Mouse (Mus musculus): ENCODE measurements around the gene Mcm3. TPM values are rescaled to one million over a fixed set of nuclear protein-coding genes. Genes with fewer than 3 reads are reported as not detected.

The Mcm3 gene
- polyA plus RNA-seq, 1 experiment from 2014 or later: 185 TPM

DNA sequence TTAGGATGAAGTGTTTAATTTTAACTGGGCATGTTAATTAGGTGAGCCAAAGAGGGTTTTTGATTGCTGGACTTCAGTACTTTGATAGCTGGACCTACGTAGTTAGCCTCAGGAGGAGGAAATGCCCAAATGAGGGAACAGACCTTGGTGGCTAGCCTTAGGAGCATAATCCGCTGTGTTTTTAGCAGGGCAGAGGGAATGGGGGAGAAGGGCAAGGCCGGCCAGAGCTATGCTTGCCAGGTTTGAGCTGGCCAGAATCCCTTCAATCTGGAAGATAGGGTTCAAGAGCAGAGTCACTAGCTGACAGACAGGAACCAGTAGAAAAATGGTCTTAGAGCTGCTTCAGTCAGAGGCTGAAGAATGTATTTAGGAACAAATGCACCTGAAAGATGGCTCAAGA, 62.5 kb downstream of the Mcm3 start:
- H3K27ac ChIP-seq (ENCODE audit: low read depth, low read length): no peak overlapping the region
- H3K4me2 ChIP-seq (replicated peaks; ENCODE audit: low read depth, low read length): no peak overlapping the region
- no peak for ATAC-seq (ENCODE audit: low FRiP score, low TSS enrichment)
- no peaks in the 10 kb centered on the region for H3K4me1 ChIP-seq (ENCODE audit: control insufficient read depth, insufficient read depth, low read length)
- no peaks in the 10 kb centered on the region for H3K36me3 ChIP-seq (ENCODE audit: control insufficient read depth, insufficient read depth, low read length)
- WGBS: 82% methylated on average over 3 of the region's 3 CpGs
- H3K9me3 ChIP-seq (ENCODE audit: control insufficient read depth, low read length): no peaks in the 10 kb centered on the region
- no peak overlapping the region for H3K4me3 ChIP-seq (ENCODE audit: low read length)
- no peak overlapping the region for H3K9ac ChIP-seq (ENCODE audit: low read depth, low read length)
- H3K27me3 ChIP-seq (ENCODE audit: control insufficient read depth, insufficient read depth, low read length): no peaks in the 10 kb centered on the region

DNA sequence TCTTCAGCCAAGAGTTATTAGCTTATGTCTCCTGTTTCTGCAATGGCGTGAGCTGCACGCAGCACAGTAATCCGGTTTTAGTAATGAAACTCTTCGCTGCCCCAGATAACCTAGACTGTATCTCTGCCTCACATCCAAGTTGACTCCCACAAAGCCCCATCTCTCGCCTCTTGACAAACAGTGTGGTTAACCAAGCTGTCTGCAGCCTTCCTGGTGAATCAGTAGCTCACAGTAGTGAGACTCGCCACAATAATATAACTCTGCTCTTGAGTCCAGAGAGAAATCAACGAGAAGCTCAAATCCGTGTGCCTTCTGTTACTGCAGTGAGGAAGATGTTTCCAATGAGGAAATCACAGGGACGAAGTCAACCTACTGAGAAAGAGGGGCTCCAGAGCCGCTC, 65.7 kb downstream of the Mcm3 start:
- H3K4me1 ChIP-seq (ENCODE audit: control insufficient read depth, insufficient read depth, low read length): no peaks in the 10 kb centered on the region
- no peaks in the 10 kb centered on the region for H3K27me3 ChIP-seq (ENCODE audit: control insufficient read depth, insufficient read depth, low read length)
- no peaks in the 10 kb centered on the region for H3K36me3 ChIP-seq (ENCODE audit: control insufficient read depth, insufficient read depth, low read length)
- 85% methylated on average over 10 of the region's 10 CpGs for WGBS
- no peak overlapping the region for H3K4me3 ChIP-seq (ENCODE audit: low read length)
- ATAC-seq (ENCODE audit: low FRiP score, low TSS enrichment): no peak
- H3K27ac ChIP-seq (ENCODE audit: low read depth, low read length): no peak overlapping the region
- H3K9ac ChIP-seq (ENCODE audit: low read depth, low read length): no peak overlapping the region
- H3K4me2 ChIP-seq (replicated peaks; ENCODE audit: low read depth, low read length): no peak overlapping the region
- no peaks in the 10 kb centered on the region for H3K9me3 ChIP-seq (ENCODE audit: control insufficient read depth, low read length)

Other genes with a start within 250 kb of the Mcm3 start
- 4.6 and 5.0 TPM in 2 replicates for gene Pkhd1, start 202.2 kb downstream of the Mcm3 start, polyA plus RNA-seq (2014; fragmentation: Nextera tagmentation; extraction: Ambion mirVana)
- gene Il17a, start 89.4 kb downstream of the Mcm3 start, polyA plus RNA-seq (2014; fragmentation: Nextera tagmentation; extraction: Ambion mirVana): not detected in 2 replicates
- gene Il17f, start 29.7 kb downstream of the Mcm3 start, polyA plus RNA-seq (2014; fragmentation: Nextera tagmentation; extraction: Ambion mirVana): not detected in 2 replicates
- 2.5 and 5.1 TPM in 2 replicates for gene Paqr8, start 70.3 kb upstream of the Mcm3 start, polyA plus RNA-seq (2014; fragmentation: Nextera tagmentation; extraction: Ambion mirVana)
- gene Efhc1, start 131.3 kb upstream of the Mcm3 start, polyA plus RNA-seq (2014; fragmentation: Nextera tagmentation; extraction: Ambion mirVana): 2.4 and 3.4 TPM in 2 replicates

Data from kidney, embryonic 14.5 days (tissue).